Mouse (Mus musculus) layer of hippocampus, adult 9-11 months (tissue): ENCODE data around the gene Stk38.

Source experiments
- DNase-seq: peaks from one replicate; pipeline ENCODE4 v3.0.0; 2022

The Stk38 gene

DNA sequence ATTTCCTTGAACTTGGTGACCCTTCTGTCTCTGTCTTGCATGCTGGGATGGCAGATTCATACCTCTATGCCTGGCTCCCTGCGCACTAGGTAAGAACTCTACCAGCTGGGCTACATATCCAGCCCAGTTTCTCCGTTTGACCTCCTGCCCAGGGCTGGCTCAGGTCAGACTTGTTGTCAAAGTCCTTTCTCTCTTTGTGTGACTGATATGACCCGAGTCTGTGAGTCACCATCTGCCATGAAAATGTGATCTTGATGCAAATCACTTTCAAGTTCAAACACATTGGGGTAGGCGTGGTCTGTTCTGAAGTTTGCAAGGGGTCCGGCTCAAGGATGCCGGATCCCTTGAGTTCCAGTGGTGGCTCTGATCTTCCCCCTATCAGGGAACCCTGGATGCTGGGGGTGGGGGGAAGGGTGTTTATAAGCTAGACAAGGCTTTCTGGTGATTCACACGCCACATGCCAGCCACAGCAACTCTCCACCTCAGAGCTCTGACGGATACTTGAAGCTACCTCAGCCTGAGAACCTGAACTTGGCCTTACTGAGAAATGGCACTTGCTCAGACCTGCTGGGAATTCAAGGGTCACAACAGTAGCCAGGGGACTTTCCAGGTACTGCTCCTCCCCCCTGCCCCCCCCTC lies 82.7 kb downstream of the Stk38 start:
- no peak for DNase-seq

DNA sequence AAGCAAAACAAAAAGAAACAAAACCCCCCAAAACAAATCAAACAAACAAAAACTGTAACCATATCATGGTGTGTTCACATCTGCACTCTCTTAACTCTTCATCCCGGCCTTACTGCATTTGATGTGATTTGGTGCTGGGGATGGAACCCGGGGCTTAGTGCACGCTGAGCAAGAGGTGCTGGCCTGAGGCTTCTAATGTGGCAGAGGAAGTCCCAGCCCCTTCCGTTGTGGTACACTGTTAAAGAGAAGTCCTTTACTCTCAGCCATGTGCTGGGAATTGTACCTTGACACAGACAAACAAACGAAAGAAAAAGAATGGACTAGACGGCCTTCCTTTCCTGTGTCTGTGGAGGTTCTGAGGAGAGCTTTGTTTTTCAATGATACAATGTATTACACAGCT lies 85.7 kb downstream of the Stk38 start:
- DNase-seq: no peak

DNA sequence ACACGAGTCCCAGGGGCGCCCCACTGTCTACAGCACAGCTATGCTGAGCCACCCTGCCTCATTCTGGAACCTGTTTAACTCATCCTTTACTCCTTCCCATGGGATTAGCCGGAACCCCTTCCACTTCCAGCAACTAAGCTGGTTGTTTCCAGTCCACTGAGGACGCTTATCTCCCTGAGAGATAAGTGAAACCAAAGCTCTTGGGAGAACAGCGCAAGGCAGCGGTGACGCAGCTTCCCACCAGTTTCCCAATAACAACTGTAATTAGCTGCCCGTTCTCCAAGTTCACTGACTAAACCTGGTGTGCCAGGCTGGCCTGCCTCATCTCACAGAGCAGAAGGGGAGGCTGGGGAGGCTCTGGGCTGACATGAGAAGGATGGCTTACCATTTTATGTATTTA lies 86.7 kb downstream of the Stk38 start:
- DNase-seq: no peak
